ENCODE assay signal across 14 mouse cellular contexts in the genomic region with DNA sequence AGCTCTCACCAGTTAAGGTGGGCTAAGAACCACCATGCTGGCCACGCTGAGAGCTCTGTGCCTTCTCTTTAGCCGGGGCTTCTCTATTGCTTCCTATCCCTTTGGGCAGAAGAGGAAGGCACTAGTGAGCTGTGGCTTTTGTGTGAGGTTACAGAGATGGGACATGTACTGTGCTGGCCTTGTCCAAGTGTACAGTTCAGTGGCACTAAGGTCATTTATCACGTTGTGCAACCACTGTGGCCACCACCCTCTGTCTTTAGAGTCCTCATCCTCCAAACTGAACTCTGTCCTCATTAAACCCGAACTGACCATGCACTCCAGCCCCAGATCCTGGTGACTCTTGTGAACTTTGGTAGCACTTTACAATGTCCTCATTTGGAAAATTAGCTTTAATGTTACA. TPM values are rescaled to one million over a fixed set of nuclear protein-coding genes. Genes with fewer than 3 reads are reported as not detected.
DNase-seq lines count a peak whose midpoint lies in the region; ATAC-seq and TF ChIP-seq lines count a peak whose summit lies in the region.
"Had no signal": no experiment of that assay in that cellular context is flagged by ENCODE, and none has a peak within 500 bp of the region (broad histone marks: within the 10 kb centered on the region; RNA-seq: fewer than 3 reads in every experiment).

No protein-coding gene starts in this region.

- no peak for TF ChIP-seq POLR2A in liver, adult 2 months (IDR thresholded peaks at IDR 0.05; ENCODE audit: extremely low read depth, insufficient read depth, low read length)

- no peak overlapping the region for H3K4me2 ChIP-seq in heart, postnatal 0 days (ENCODE audit: low read depth, low read length)
- H3K4me2 ChIP-seq: embryonic facial prominence, embryonic 13.5 days; forebrain, embryonic 15.5 days had no signal

- WGBS in heart, postnatal 0 days: 82% methylated on average over 4 of the region's 4 CpGs
- WGBS in liver, adult 2 months: 6% methylated on average over 4 of the region's 4 CpGs
- 65% methylated on average over 4 of the region's 4 CpGs for WGBS in large intestine, adult 2 months

- H3K4me1 ChIP-seq in heart, postnatal 0 days (ENCODE audit: control insufficient read depth, insufficient read depth): peaks cover 64% of the 10 kb centered on the region
- H3K4me1 ChIP-seq in liver, adult 2 months (ENCODE audit: control insufficient read depth, insufficient read depth, low read length): peaks cover 43% of the 10 kb centered on the region

- H3K4me3 ChIP-seq in heart, postnatal 0 days (ENCODE audit: low read depth, low read length): no peak overlapping the region
- no peak overlapping the region for H3K4me3 ChIP-seq in liver, adult 2 months (ENCODE audit: insufficient read depth, low read depth, low read length)
- H3K4me3 ChIP-seq: embryonic facial prominence, embryonic 13.5 days; forebrain, embryonic 15.5 days had no signal

- peaks cover 23% of the 10 kb centered on the region; the same call in 1 of the 2 replicates for H3K79me2 ChIP-seq in liver, adult 2 months (ENCODE audit: control insufficient read depth, insufficient read depth, low read length)

- no peak for TF ChIP-seq EP300 in heart, postnatal 0 days (IDR thresholded peaks at IDR 0.05; ENCODE audit: low read depth)

- H3K27me3 ChIP-seq in heart, postnatal 0 days (ENCODE audit: control insufficient read depth, insufficient read depth, low read length): no peaks in the 10 kb centered on the region
- H3K27me3 ChIP-seq in liver, adult 2 months (ENCODE audit: control insufficient read depth, insufficient read depth, low read length): no peaks in the 10 kb centered on the region
- H3K27me3 ChIP-seq: CH12.LX; embryonic facial prominence, embryonic 13.5 days; forebrain, embryonic 15.5 days had no signal

- no peak for DNase-seq in heart, postnatal 0 days (ENCODE audit: low spot score)
- no peak for DNase-seq in heart, postnatal 36 days
- DNase-seq in liver, adult 2 months (ENCODE audit: extremely low read depth, low read depth, low spot score): peak; percentile 100
- no peak for DNase-seq in liver
- peak; percentile 67 for DNase-seq in adrenal gland, postnatal 14 days
- peak; percentile 16 for DNase-seq in large intestine, adult 2 months (ENCODE audit: low read depth, low spot score)
- DNase-seq in layer of hippocampus, postnatal 25 days (ENCODE audit: extremely low spot score in 1 of 2, low spot score in 1 of 2): no peak
- DNase-seq in thymus, postnatal 14 days: no peak
- DNase-seq: cerebellum, postnatal 10 days; kidney, postnatal 10 days; lung, postnatal 10 days had no signal

- H3K36me3 ChIP-seq in heart, postnatal 0 days (replicated peaks; ENCODE audit: control insufficient read depth, insufficient read depth, low read length): no peaks in the 10 kb centered on the region
- no peaks in the 10 kb centered on the region for H3K36me3 ChIP-seq in liver, adult 2 months (ENCODE audit: control insufficient read depth, insufficient read depth, low read length)
- H3K36me3 ChIP-seq: embryonic facial prominence, embryonic 13.5 days; forebrain, embryonic 15.5 days had no signal

- H3K9ac ChIP-seq in heart, postnatal 0 days (replicated peaks; ENCODE audit: low read depth, low read length): no peak overlapping the region
- peak overlapping the region; percentile 54 for H3K9ac ChIP-seq in liver, adult 2 months (ENCODE audit: low read depth, low read length)
- H3K9ac ChIP-seq: embryonic facial prominence, embryonic 13.5 days; forebrain, embryonic 15.5 days had no signal

- peak overlapping the region; percentile 1; the same call in 1 of the 2 replicates for H3K27ac ChIP-seq in heart, postnatal 0 days (ENCODE audit: low read depth)
- peak overlapping the region; percentile 97 for H3K27ac ChIP-seq in liver, adult 2 months (replicated peaks; ENCODE audit: insufficient read depth, low read depth, low read length)
- H3K27ac ChIP-seq: embryonic facial prominence, embryonic 13.5 days; forebrain, embryonic 15.5 days had no signal

- intact Hi-C loops in heart, postnatal 36 days (cut with DNase I): no loop called here

- no peak for TF ChIP-seq CTCF in heart, postnatal 0 days (IDR thresholded peaks at IDR 0.05; ENCODE audit: low read depth)
- TF ChIP-seq CTCF in liver, adult 2 months (IDR thresholded peaks at IDR 0.05; ENCODE audit: low read depth, low read length): no peak

- ATAC-seq in heart, postnatal 0 days (ENCODE audit: insufficient read depth, low read depth): no peak
- ATAC-seq: forebrain, embryonic 15.5 days had no signal

- no peaks in the 10 kb centered on the region for H3K9me3 ChIP-seq in heart, postnatal 0 days (replicated peaks; ENCODE audit: control insufficient read depth, low read length)
- H3K9me3 ChIP-seq: embryonic facial prominence, embryonic 13.5 days; forebrain, embryonic 15.5 days had no signal

RNA-seq across cellular contexts. Expression of a gene that starts 23.1 kb away (rescaled TPM):
- total RNA-seq in heart, postnatal 0 days (2014; rRNA removed; ENCODE audit: low replicate concordance): 17.1 and 28.6 TPM in 2 replicates
- 3.1 and 3.2 TPM in 2 replicates for polyA plus RNA-seq in heart, postnatal 0 days (2015; fragmentation: Nextera tagmentation; extraction: Ambion mirVana)
- total RNA-seq in heart, postnatal 36 days (2021): 10 to 100 TPM; 43.9 to 45.5 TPM
- total RNA-seq in liver, adult 2 months (2014; rRNA removed): 10.6 and 13.9 TPM in 2 replicates
- 25.5 and 30.3 TPM in 2 replicates for polyA plus RNA-seq in liver, adult 2 months (2012; rRNA removed)
- 48.8 and 51.8 TPM in 2 replicates for total RNA-seq in adrenal gland, postnatal 14 days (2021)
- polyA plus RNA-seq in large intestine, adult 2 months (2012; rRNA removed): 8.8 and 14.1 TPM in 2 replicates
- 100 to 1,000 TPM; 255 to 312 TPM for total RNA-seq in layer of hippocampus, postnatal 25 days (2021)

Comparison
In these comparisons a context has a peak if more than half of its experiments do, and no peak if none do; other contexts are left out.
1. DNase-seq: peak in liver, adult 2 months (single experiment), adrenal gland, postnatal 14 days (single experiment) and large intestine, adult 2 months (single experiment); none in heart, postnatal 0 days (single experiment), heart, postnatal 36 days (0 of 2), liver (single experiment), layer of hippocampus, postnatal 25 days (0 of 2) and thymus, postnatal 14 days (single experiment).